Mouse (Mus musculus) liver, adult 2 months (tissue): ENCODE measurements around the gene Gm20388. TPM values are rescaled to one million over a fixed set of nuclear protein-coding genes. Genes with fewer than 3 reads are reported as not detected.

Experiments used
- DNase-seq: peaks from one replicate; pipeline ENCODE4 v3.0.0-alpha.2; 2011; ENCODE audit warnings: low read depth, low spot score; ENCODE audit errors: extremely low read depth
- H3K27ac ChIP-seq: fragments of 200-500 bp; replicated peaks from 2 replicates; pipeline ENCODE4 v1.5.1; 2012; ENCODE audit warnings: low read depth, mild to moderate bottlenecking, control low read depth, inconsistent platforms, low read length; ENCODE audit not compliant: insufficient read depth
- H3K27me3 ChIP-seq: fragments of 200-500 bp; 2 replicates; pipeline ENCODE4 v1.6.1; 2012; ENCODE audit warnings: mild to moderate bottlenecking, moderate library complexity, low read length, inconsistent platforms; ENCODE audit not compliant: control insufficient read depth, insufficient read depth
- H3K36me3 ChIP-seq: fragments of 200-500 bp; 2 replicates; pipeline ENCODE4 v1.6.1; 2012; ENCODE audit warnings: low read length, inconsistent platforms; ENCODE audit not compliant: control insufficient read depth, insufficient read depth
- H3K4me1 ChIP-seq: fragments of 200-500 bp; 2 replicates; pipeline ENCODE4 v1.6.1; 2011; ENCODE audit warnings: low read length; ENCODE audit not compliant: control insufficient read depth, insufficient read depth
- H3K4me3 ChIP-seq: fragments of 200-500 bp; 2 replicates; pipeline ENCODE4 v1.5.1; 2011; ENCODE audit warnings: low read depth, mild to moderate bottlenecking, control low read depth, low read length, moderate library complexity; ENCODE audit not compliant: insufficient read depth
- H3K79me2 ChIP-seq: fragments of 200-500 bp; 2 replicates; pipeline ENCODE4 v1.6.1; 2012; ENCODE audit warnings: inconsistent platforms, mild to moderate bottlenecking, low read length, moderate library complexity; ENCODE audit not compliant: control insufficient read depth, insufficient read depth
- H3K9ac ChIP-seq: fragments of 200-500 bp; 2 replicates; pipeline ENCODE4 v1.6.1; 2012; ENCODE audit warnings: low read depth, mild to moderate bottlenecking, control low read depth, inconsistent platforms, low read length
- CTCF ChIP-seq: fragments of 200-500 bp; IDR thresholded peaks from 2 replicates; pipeline ENCODE4 v1.5.1; 2011; ENCODE audit warnings: low read depth, low read length, control low read depth
- POLR2A ChIP-seq: fragments of 200-500 bp; IDR thresholded peaks from 2 replicates; pipeline ENCODE4 v1.6.1; 2011; ENCODE audit warnings: low read length, control low read depth; ENCODE audit not compliant: insufficient read depth; ENCODE audit errors: extremely low read depth
- WGBS: fragments of 180-500 bp; shearing (Covaris S2); methylation state at CpG from one replicate; pipeline ENCODE4 v1.1.7; 2018; 5-methylcytosine and 5-hydroxymethylcytosine counted together
- polyA plus RNA-seq: library from polyadenylated mRNA; depleted of rRNA; stranded (reverse); fragments of >200 nt; gene quantifications from 2 replicates; pipeline ENCODE4 v1.2.3, GENCODE M21; 2012
- total RNA-seq: library from RNA; depleted of rRNA; stranded (reverse); fragments of >200 nt; gene quantifications from 2 replicates; pipeline ENCODE4 v1.2.3, GENCODE M21; 2014

Gene Gm20388
- total and polyA plus RNA-seq, 2 experiments = 6.4 to 19.9 TPM

GRCm38 (mm10) chr8:122076183-122076842, 2165.7 kb downstream of the Gm20388 start:
- H3K4me1 ChIP-seq = no peaks in the 10 kb centered on the region
- DNase-seq = no peak
- WGBS = 36% methylated on average over 23 of the region's 23 CpGs
- no peak overlapping the region for H3K27ac ChIP-seq
- no peaks in the 10 kb centered on the region for H3K79me2 ChIP-seq
- H3K36me3 ChIP-seq = no peaks in the 10 kb centered on the region
- no peak overlapping the region for H3K9ac ChIP-seq
- no peak overlapping the region for H3K4me3 ChIP-seq
- no peak for TF ChIP-seq POLR2A
- TF ChIP-seq CTCF = no peak
- H3K27me3 ChIP-seq = no peaks in the 10 kb centered on the region

DNA sequence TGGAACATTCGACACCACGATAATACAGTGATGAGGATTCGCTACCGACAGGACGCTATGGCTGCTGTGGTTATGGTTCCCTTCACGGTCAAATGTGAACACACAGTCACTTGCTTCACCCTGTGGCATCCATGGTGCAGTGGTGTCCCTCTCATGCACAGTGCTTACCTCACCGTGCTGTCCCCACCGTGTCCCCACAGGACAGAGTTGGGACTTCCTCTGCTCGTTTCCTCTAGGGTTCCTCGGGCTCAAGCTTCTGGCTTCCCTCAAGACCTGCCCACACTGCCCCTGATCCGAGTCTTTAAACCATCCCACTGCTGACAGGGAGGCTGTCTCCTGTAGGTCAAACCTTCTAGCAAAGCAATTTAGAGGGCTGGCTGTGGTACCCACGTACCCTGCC, 2167.7 kb downstream of the Gm20388 start:
- H3K79me2 ChIP-seq = no peaks in the 10 kb centered on the region
- no peak overlapping the region for H3K4me3 ChIP-seq
- H3K9ac ChIP-seq = no peak overlapping the region
- no peaks in the 10 kb centered on the region for H3K36me3 ChIP-seq
- DNase-seq = no peak
- H3K27me3 ChIP-seq = no peaks in the 10 kb centered on the region
- TF ChIP-seq POLR2A = no peak
- TF ChIP-seq CTCF = no peak
- H3K27ac ChIP-seq = no peak overlapping the region
- 83% methylated on average over 12 of the region's 12 CpGs for WGBS
- no peaks in the 10 kb centered on the region for H3K4me1 ChIP-seq

- Histone ChIP-seq H3K27me3 (no peaks in the 10 kb centered on the region), H3K36me3 (no peaks in the 10 kb centered on the region), H3K27ac (no peak overlapping the region), H3K9ac (no peak overlapping the region), H3K79me2 (no peaks in the 10 kb centered on the region), H3K4me3 (no peak overlapping the region), H3K4me1 (no peaks in the 10 kb centered on the region)
- 45% methylated on average over 6 of the region's 6 CpGs for WGBS
- DNase-seq = no peak
- TF ChIP-seq CTCF = no peak
- TF ChIP-seq POLR2A = no peak
Observed at GRCm38 (mm10) chr8:122079093-122079492, 2168.5 kb downstream of the Gm20388 start.

GRCm38 (mm10) chr8:122080347-122080746, 2169.7 kb downstream of the Gm20388 start:
- TF ChIP-seq CTCF (no peak), POLR2A (no peak)
- H3K27me3 ChIP-seq = no peaks in the 10 kb centered on the region
- H3K79me2 ChIP-seq = no peaks in the 10 kb centered on the region
- no peaks in the 10 kb centered on the region for H3K36me3 ChIP-seq
- H3K4me1 ChIP-seq = no peaks in the 10 kb centered on the region
- no peak for DNase-seq
- no peak overlapping the region for H3K9ac ChIP-seq
- H3K4me3 ChIP-seq = no peak overlapping the region
- WGBS = 78% methylated on average over 5 of the region's 5 CpGs
- H3K27ac ChIP-seq = no peak overlapping the region

- Histone ChIP-seq H3K4me1 (no peaks in the 10 kb centered on the region), H3K79me2 (no peaks in the 10 kb centered on the region), H3K9ac (no peak overlapping the region), H3K27ac (no peak overlapping the region), H3K27me3 (no peaks in the 10 kb centered on the region), H3K4me3 (no peak overlapping the region), H3K36me3 (no peaks in the 10 kb centered on the region)
- WGBS = 81% methylated on average over 6 of the region's 6 CpGs
- DNase-seq = no peak
- no peak for TF ChIP-seq POLR2A
Observed at GRCm38 (mm10) chr8:122083401-122083800, 2172.8 kb downstream of the Gm20388 start.

DNA sequence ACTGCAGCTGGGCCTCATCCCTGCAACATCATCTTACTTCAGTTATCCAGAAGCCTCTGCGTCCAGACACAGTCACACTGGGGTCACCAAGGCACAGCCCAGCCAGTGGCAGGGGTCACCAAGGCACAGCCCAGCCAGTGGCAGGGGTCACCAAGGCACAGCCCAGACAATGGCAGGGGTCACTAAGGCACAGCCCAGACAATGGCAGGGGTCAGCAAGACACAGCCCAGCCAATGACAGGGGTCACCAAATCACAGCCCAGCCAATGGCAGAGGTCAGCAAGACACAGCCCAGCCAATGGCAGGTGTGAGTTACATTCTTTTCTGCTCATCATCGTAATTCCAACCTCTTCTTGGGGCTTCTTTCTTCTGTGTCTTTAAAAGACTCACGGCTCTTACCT, 2173.5 kb downstream of the Gm20388 start:
- Histone ChIP-seq H3K27ac (no peak overlapping the region), H3K79me2 (no peaks in the 10 kb centered on the region), H3K4me3 (no peak overlapping the region), H3K27me3 (no peaks in the 10 kb centered on the region), H3K4me1 (no peaks in the 10 kb centered on the region), H3K36me3 (no peaks in the 10 kb centered on the region), H3K9ac (no peak overlapping the region)
- TF ChIP-seq POLR2A = no peak
- TF ChIP-seq CTCF = no peak
- no peak for DNase-seq
- 62% methylated on average over 3 of the region's 3 CpGs for whole genome bisulfite sequencing
